Mouse (Mus musculus) lung, embryonic 16.5 days (tissue): ENCODE data around the gene Hsd3b6. TPM values are rescaled to one million over a fixed set of nuclear protein-coding genes. Genes with fewer than 3 reads are reported as not detected.
"Not testable (repeated sequence)": the region's sequence is repeated elsewhere in the genome, so short reads cannot be mapped to it uniquely, and the experiment has no call there.

Experiments used
- ATAC-seq: fragments of 200-750 bp; cut with Nextera tagmentation; 2 replicates; pipeline ENCODE4 v1.8.0; 2017; ENCODE audit warnings: low read depth, mild to moderate bottlenecking, moderate library complexity
- H3K27ac ChIP-seq: fragments of 300-500 bp; sonication (generic); 2 replicates; pipeline ENCODE4 v1.5.1; 2014; ENCODE audit warnings: mild to moderate bottlenecking, control low read depth, low read length
- H3K27me3 ChIP-seq: fragments of 300-500 bp; sonication (generic); 2 replicates; pipeline ENCODE4 v1.6.1; 2014; ENCODE audit warnings: low read depth, low read length, mixed read lengths; ENCODE audit not compliant: control insufficient read depth, insufficient read depth
- H3K36me3 ChIP-seq: fragments of 300-500 bp; sonication (generic); 2 replicates; pipeline ENCODE4 v1.6.1; 2014; ENCODE audit warnings: low read length; ENCODE audit not compliant: control insufficient read depth, insufficient read depth
- H3K4me1 ChIP-seq: fragments of 300-500 bp; sonication (generic); replicated peaks from 2 replicates; pipeline ENCODE4 v1.6.1; 2014; ENCODE audit warnings: low read length, mixed read lengths; ENCODE audit not compliant: control insufficient read depth, insufficient read depth
- H3K4me2 ChIP-seq: fragments of 300-500 bp; sonication (generic); 2 replicates; pipeline ENCODE4 v1.6.1; 2014; ENCODE audit warnings: low read depth, low read length, control low read depth
- H3K4me3 ChIP-seq: fragments of 300-500 bp; sonication (generic); 2 replicates; pipeline ENCODE4 v1.5.1; 2014; ENCODE audit warnings: mild to moderate bottlenecking, low read length, control low read depth
- H3K9ac ChIP-seq: fragments of 300-500 bp; sonication (generic); 2 replicates; pipeline ENCODE4 v1.6.1; 2014; ENCODE audit warnings: low read length, control low read depth
- H3K9me3 ChIP-seq: fragments of 300-500 bp; sonication (generic); 2 replicates; pipeline ENCODE4 v1.6.1; 2016; ENCODE audit warnings: low read length; ENCODE audit not compliant: control insufficient read depth
- WGBS: fragments of 180-500 bp; shearing (Covaris S2); extraction: QIAGEN DNeasy Blood & Tissue Kit; methylation state at CpG from one replicate; pipeline ENCODE4 v1.1.7; 2014; 5-methylcytosine and 5-hydroxymethylcytosine counted together
- polyA plus RNA-seq: library from polyadenylated mRNA; unstranded; fragments of >200 nt; fragmentation: Nextera tagmentation; extraction: Ambion mirVana; gene quantifications from 2 replicates; pipeline ENCODE4 v1.2.1, GENCODE M21; 2015

Gene Hsd3b6
- polyA plus RNA-seq, 1 experiment from 2014 or later = 0.92 TPM

DNA sequence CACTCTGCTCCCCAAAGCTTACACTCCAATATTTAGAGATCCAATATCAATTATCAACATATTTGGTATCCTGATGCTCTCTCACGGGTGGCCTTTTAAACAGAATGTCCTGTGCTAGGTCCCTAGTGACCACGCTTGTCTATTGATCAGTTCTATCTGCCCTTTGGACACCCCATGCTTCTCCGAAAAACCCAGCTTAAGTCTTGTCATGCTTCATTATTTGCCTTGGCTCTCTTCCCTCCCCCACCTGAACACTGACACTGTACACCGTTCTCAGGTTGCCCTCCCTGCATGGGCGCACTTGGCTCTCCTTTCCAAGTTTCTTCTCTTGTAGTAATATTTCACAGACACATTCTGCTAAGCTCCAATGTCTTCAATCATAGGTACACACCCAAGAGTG is 36.0 kb upstream of the Hsd3b6 start:
- WGBS = 72% methylated on average over 5 of the region's 5 CpGs
- no peak for ATAC-seq

DNA sequence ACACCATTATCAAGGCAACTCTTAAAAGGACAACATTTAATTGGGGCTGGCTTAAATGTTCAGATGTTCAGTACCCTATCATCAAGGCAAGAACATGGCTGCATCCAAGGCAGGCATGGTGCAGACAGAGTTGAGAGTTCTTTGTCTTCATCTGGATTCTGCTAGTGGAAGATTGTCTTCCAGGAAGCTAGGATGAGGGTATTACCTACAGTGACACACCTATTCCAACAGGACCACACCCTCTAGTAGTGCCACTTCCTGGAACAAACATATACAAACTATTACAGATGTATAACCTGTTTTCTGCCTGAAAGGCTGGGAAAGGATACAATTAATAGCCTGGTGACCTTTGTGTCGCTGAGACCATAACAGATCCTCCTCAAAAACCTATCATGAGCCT is 34.7 kb upstream of the Hsd3b6 start:
- H3K4me3 ChIP-seq = no peak overlapping the region
- no peak overlapping the region for H3K9ac ChIP-seq
- ATAC-seq = no peak
- no peaks in the 10 kb centered on the region for H3K4me1 ChIP-seq
- H3K36me3 ChIP-seq = no peaks in the 10 kb centered on the region
- H3K4me2 ChIP-seq = no peak overlapping the region
- no peaks in the 10 kb centered on the region for H3K9me3 ChIP-seq
- H3K27ac ChIP-seq = no peak overlapping the region
- 90% methylated on average over 1 of the region's 1 CpGs for WGBS
- H3K27me3 ChIP-seq = no peaks in the 10 kb centered on the region

More for the DNA sequence above, 36.0 kb upstream of the Hsd3b6 start:
- no peak overlapping the region for H3K4me2 ChIP-seq
- H3K36me3 ChIP-seq = no peaks in the 10 kb centered on the region
- no peak overlapping the region for H3K4me3 ChIP-seq
- H3K9me3 ChIP-seq = no peaks in the 10 kb centered on the region
- H3K27ac ChIP-seq = no peak overlapping the region
- H3K4me1 ChIP-seq = no peaks in the 10 kb centered on the region
- no peak overlapping the region for H3K9ac ChIP-seq
- no peaks in the 10 kb centered on the region for H3K27me3 ChIP-seq

DNA sequence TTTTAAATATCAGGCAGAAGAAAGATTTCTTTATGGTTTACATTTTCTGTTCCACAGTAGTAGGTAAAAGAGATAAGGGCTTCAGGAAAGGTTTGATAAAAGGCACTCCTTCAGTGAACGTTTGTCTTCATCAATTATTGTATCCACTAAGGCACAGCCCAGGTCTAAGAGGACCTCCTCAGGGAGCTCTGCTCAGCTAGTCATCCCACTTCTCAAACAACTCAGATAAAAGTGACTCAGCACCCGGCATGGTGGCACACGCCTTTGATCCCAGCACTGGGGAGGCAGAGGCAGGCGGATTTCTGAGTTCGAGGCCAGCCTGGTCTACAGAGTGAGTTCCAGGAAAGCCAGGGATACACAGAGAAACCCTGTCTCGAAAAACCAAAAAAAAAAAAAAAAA is 1.6 kb downstream of the Hsd3b6 start:
- H3K4me2 ChIP-seq, H3K4me1 ChIP-seq, ATAC-seq, H3K9me3 ChIP-seq, H3K9ac ChIP-seq, H3K36me3 ChIP-seq, H3K27ac ChIP-seq, H3K27me3 ChIP-seq, H3K4me3 ChIP-seq: not testable (repeated sequence)
- 65% methylated on average over 5 of the region's 6 CpGs for WGBS

DNA sequence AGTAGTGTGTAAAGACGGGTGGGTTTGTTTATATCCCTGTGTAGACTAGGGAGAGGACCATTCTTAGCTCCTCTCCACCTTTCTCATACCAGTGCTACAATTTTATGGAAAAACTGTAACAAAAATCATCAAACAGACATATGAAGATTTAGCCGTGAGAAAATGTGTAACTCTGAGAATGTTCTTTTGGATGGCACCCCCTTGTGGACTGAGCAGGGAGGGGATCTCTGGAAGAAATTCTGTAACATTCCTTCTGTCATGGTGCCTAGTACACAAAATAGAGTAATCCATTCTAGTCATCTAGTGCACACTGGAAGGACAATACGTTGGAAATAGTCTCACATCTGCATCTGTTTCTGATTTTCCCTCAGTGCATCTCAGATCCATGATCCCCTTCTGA is 9.2 kb downstream of the Hsd3b6 start:
- WGBS = 45% methylated on average over 3 of the region's 3 CpGs
- H3K9ac ChIP-seq, H3K9me3 ChIP-seq, H3K4me3 ChIP-seq, H3K4me1 ChIP-seq, H3K4me2 ChIP-seq, H3K27ac ChIP-seq, H3K36me3 ChIP-seq, H3K27me3 ChIP-seq, ATAC-seq: not testable (repeated sequence)

DNA sequence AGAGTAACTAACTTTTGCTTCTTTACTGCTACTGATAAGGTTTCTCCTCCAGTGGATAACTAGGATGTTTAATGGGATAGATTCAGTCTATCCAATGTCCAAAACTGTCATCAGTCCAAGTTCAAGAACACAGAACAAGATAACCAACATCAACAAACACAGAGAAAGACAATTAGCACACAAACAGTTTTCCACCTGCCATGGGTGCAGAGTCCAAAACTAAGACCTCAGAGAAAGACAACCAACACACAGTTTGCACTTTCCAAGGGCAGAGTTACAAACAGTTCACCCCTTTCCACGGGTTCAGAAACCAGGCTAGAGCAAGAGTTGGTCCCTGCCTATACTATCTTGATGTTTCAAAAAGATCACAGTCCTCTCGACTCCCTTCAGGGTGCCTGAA is 27.7 kb downstream of the Hsd3b6 start:
- Histone ChIP-seq H3K4me2 (no peak overlapping the region), H3K36me3 (no peaks in the 10 kb centered on the region), H3K9ac (no peak overlapping the region), H3K4me1 (no peaks in the 10 kb centered on the region), H3K9me3 (no peaks in the 10 kb centered on the region), H3K27ac (no peak overlapping the region), H3K27me3 (no peaks in the 10 kb centered on the region), H3K4me3 (no peak overlapping the region)
- 62% methylated on average over 2 of the region's 2 CpGs for WGBS
- ATAC-seq = no peak

DNA sequence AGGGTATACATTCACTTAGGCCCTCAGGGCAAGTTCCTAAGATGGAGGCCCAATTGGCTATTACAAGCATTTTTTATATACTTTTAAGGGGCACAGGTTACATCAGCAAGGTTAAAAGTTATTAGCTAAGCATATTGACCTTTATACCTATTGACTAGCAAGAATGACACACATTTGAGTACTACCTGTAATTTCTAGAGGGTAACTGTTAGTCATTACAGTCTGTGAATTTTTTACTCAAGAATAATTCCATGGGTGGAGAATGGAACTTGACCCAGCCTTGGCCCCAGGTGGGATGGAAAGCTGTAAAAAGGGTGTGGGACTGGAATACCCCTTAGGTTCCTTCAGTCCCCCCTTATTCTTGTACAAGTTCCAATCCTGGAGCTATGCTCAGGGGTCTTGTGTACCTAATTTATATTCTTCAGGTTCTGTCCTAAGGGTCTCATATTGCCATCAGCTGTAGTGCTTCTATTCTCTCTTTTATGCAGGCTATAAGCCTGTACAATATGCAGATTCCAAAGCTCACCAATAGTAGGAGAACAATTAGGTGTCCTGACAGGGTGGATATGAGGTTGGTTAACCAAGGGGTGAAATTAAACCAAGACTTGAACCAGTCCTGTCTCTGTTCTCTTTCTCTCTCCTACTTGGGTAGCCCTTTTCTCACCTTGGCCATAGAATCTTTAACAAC is 31.9 kb downstream of the Hsd3b6 start:
- H3K9ac ChIP-seq = no peak overlapping the region
- no peaks in the 10 kb centered on the region for H3K27me3 ChIP-seq
- H3K4me2 ChIP-seq = no peak overlapping the region
- H3K36me3 ChIP-seq = no peaks in the 10 kb centered on the region
- H3K9me3 ChIP-seq = no peaks in the 10 kb centered on the region
- no peak for ATAC-seq
- no peak overlapping the region for H3K27ac ChIP-seq
- no peaks in the 10 kb centered on the region for H3K4me1 ChIP-seq
- no peak overlapping the region for H3K4me3 ChIP-seq

DNA sequence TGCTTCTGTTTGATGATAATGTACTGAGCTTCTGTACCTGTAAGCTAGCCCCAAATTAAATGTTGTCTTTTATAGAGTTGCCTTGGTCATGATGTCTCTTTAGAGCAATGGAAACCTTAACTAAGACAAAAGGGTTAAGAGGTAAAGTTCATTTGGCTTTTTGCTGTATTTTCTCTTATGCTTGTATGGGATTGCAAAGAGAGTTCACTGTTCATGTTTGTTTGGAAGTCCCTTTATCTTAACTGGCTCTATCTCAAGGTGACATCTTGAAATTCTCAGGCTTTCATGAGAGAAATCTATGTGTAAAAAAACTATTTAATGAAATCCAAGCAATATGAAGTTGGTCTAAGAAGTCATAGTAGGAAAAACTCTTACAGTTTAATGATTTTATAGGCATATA is 33.3 kb downstream of the Hsd3b6 start:
- H3K4me3 ChIP-seq = no peak overlapping the region
- no peaks in the 10 kb centered on the region for H3K4me1 ChIP-seq
- no peak overlapping the region for H3K27ac ChIP-seq
- no peaks in the 10 kb centered on the region for H3K9me3 ChIP-seq
- no peaks in the 10 kb centered on the region for H3K36me3 ChIP-seq
- no peak for ATAC-seq
- no peak overlapping the region for H3K4me2 ChIP-seq
- no peak overlapping the region for H3K9ac ChIP-seq
- H3K27me3 ChIP-seq = no peaks in the 10 kb centered on the region

DNA sequence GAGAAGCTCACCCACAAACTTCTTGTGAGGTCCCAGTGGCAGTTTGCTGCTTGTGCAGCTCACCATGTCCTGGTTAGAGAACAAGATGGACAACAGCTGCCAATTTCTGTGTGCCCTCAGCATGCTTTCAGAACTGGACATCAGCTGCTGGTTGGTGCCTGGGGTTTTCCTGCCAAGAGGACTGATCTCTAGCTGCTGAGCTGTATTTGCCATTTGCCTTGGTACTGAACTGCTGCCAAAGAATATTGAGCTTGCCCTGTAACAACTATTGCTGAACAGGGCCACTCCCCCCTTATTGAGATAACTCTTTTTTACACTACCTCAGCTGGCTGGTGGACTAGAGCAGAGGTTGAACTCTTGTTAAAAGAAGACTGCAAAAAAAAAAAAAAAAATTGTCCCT is 50.1 kb downstream of the Hsd3b6 start:
- H3K27ac ChIP-seq = no peak overlapping the region
- no peak overlapping the region for H3K4me3 ChIP-seq
- H3K36me3 ChIP-seq = no peaks in the 10 kb centered on the region
- ATAC-seq = no peak
- no peak overlapping the region for H3K9ac ChIP-seq
- no peak overlapping the region for H3K4me2 ChIP-seq
- no peaks in the 10 kb centered on the region for H3K9me3 ChIP-seq
- H3K27me3 ChIP-seq = no peaks in the 10 kb centered on the region
- no peaks in the 10 kb centered on the region for H3K4me1 ChIP-seq

DNA sequence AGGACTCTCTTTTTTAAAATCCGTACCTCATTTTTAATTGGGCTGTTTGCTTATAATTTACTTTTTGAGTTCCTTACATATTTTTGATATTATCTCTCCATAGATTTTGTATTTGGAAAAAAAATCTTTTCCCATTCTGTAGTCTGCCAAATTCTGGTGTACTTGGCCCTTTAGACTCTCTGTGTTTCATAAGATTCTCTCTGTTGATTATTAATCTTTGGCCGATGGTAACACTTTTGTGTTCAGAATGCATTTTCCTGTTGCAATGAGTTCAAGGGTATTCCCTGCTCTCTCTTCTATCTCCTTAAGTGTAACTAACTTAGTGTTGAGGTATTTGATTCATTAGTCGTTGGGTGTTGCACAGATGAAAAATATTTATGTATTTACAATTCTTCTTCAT is 57.4 kb downstream of the Hsd3b6 start:
- Histone ChIP-seq H3K9me3 (no peaks in the 10 kb centered on the region), H3K4me1 (no peaks in the 10 kb centered on the region), H3K4me2 (no peak overlapping the region), H3K36me3 (no peaks in the 10 kb centered on the region), H3K27me3 (no peaks in the 10 kb centered on the region), H3K27ac (no peak overlapping the region), H3K4me3 (no peak overlapping the region), H3K9ac (no peak overlapping the region)
- no peak for ATAC-seq
- WGBS = 70% methylated on average over 3 of the region's 3 CpGs
